Mouse (Mus musculus): ENCODE data around the gene Clec1b. TPM values are rescaled to one million over a fixed set of nuclear protein-coding genes. Genes with fewer than 3 reads are reported as not detected.

The Clec1b gene
- polyA plus RNA-seq, 1 experiment from 2014 or later = 6.6 TPM

DNA sequence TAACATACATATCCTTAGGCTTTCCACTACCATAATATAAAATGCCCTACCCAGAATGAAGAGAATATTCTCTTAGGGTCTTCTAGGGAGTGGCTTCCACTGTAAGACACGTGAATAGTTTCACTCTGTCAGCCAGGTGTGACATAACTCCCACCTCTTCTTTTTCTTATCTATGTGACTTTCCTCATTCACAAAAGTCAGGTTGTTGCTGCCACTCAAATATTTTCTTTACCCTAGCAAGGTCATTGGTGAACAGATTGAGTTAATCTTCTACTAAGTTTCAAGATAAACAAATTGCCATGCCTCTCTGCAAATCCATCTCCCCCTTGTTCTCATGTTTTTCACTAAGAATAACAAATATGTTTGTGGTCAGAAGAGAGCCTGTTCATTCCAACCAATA, 15.4 kb upstream of the Clec1b start:
- Histone ChIP-seq H3K4me3 (no peak overlapping the region), H3K9me3 (replicated peaks) (no peaks in the 10 kb centered on the region), H3K27me3 (replicated peaks) (no peaks in the 10 kb centered on the region), H3K36me3 (no peaks in the 10 kb centered on the region), H3K4me1 (replicated peaks) (0 out of 2 replicates have a peak, but pooled peaks cover 2% of the 10 kb centered on the region), H3K27ac (ENCODE audit: poor library complexity, severe bottlenecking) (no peak overlapping the region), H3K9ac (no peak overlapping the region), H3K4me2 (no peak overlapping the region)
- WGBS = 54% methylated on average over 1 of the region's 1 CpGs
- ATAC-seq (ENCODE audit: insufficient number of reproducible peaks, low FRiP score) = no peak

- no peak overlapping the region for H3K27ac ChIP-seq (ENCODE audit: poor library complexity, severe bottlenecking)
- 0 out of 2 replicates have a peak, but pooled peaks cover 2% of the 10 kb centered on the region for H3K4me1 ChIP-seq (replicated peaks)
- H3K9ac ChIP-seq = no peak overlapping the region
- no peaks in the 10 kb centered on the region for H3K9me3 ChIP-seq (replicated peaks)
- no peak overlapping the region for H3K4me3 ChIP-seq
- no peaks in the 10 kb centered on the region for H3K36me3 ChIP-seq
- no peak overlapping the region for H3K4me2 ChIP-seq
- WGBS = 74% methylated on average over 3 of the region's 3 CpGs
- no peak for ATAC-seq (ENCODE audit: insufficient number of reproducible peaks, low FRiP score)
- H3K27me3 ChIP-seq (replicated peaks) = no peaks in the 10 kb centered on the region
These were observed 13.6 kb upstream of the Clec1b start for GRCm38 (mm10) chr6:129383466-129383865.

- H3K9me3 ChIP-seq (replicated peaks) = no peaks in the 10 kb centered on the region
- ATAC-seq (ENCODE audit: insufficient number of reproducible peaks, low FRiP score) = no peak
- H3K4me3 ChIP-seq = no peak overlapping the region
- WGBS = 66% methylated on average over 4 of the region's 4 CpGs
- no peaks in the 10 kb centered on the region for H3K27me3 ChIP-seq (replicated peaks)
- H3K9ac ChIP-seq = no peak overlapping the region
- no peak overlapping the region for H3K4me2 ChIP-seq
- H3K36me3 ChIP-seq = no peaks in the 10 kb centered on the region
- H3K4me1 ChIP-seq (replicated peaks) = 0 out of 2 replicates have a peak, but pooled peaks cover 2% of the 10 kb centered on the region
- no peak overlapping the region for H3K27ac ChIP-seq (ENCODE audit: poor library complexity, severe bottlenecking)
These were observed 12.1 kb upstream of the Clec1b start for GRCm38 (mm10) chr6:129385000-129385399.

- H3K27me3 ChIP-seq (replicated peaks) = no peaks in the 10 kb centered on the region
- ATAC-seq (ENCODE audit: insufficient number of reproducible peaks, low FRiP score) = no peak
- H3K36me3 ChIP-seq = no peaks in the 10 kb centered on the region
- WGBS = 84% methylated on average over 2 of the region's 2 CpGs
- no peak within 1 kb of the TSS for H3K4me3 ChIP-seq
- H3K9me3 ChIP-seq (replicated peaks) = no peaks in the 10 kb centered on the region
- no peak within 1 kb of the TSS for H3K27ac ChIP-seq (ENCODE audit: poor library complexity, severe bottlenecking)
- H3K4me2 ChIP-seq = no peak within 1 kb of the TSS
- no peak within 1 kb of the TSS for H3K9ac ChIP-seq
- 0 out of 2 replicates have a peak, but pooled peaks cover 2% of the 10 kb centered on the region for H3K4me1 ChIP-seq (replicated peaks)
These were observed 11.3 kb upstream of the Clec1b start, which contains the start of gene Clec12b for GRCm38 (mm10) chr6:129385774-129386173. Gene Clec12b, minus strand, starts transcription at chr6:129385874.

DNA sequence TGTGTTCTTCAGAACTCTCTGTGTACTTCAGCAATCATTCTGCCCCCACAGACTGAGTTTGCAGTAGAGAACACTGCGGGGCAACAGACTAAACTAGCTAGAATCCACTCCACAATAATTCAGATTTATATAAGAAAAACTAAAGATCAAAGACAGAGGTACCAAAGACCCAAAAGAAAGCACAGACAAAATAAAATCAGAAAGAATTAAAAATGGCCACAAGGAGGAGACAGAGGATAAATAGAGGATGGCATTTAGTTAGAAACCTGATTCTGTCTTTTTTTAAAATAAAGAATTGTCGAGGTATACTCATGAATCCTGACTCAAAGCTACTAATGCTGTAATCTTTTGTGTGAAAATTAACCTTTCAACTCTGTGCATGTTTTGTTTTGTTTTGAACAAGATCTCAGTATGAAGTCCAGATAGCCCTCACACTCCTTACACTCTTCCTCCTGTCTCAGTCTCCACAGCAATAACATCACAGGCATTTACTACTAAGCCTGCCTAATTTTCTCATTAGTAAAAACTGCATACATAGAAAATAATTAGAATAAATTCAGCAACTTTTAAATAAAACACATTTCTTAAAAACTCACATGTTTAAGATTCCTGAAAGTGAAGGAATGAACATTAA, 3.9 kb upstream of the Clec1b start:
- Histone ChIP-seq H3K27ac (ENCODE audit: poor library complexity, severe bottlenecking) (no peak overlapping the region), H3K9me3 (replicated peaks) (no peaks in the 10 kb centered on the region), H3K4me3 (no peak overlapping the region), H3K27me3 (replicated peaks) (no peaks in the 10 kb centered on the region), H3K36me3 (no peaks in the 10 kb centered on the region), H3K4me2 (no peak overlapping the region), H3K9ac (no peak overlapping the region), H3K4me1 (replicated peaks) (no peaks in the 10 kb centered on the region)
- no peak for ATAC-seq (ENCODE audit: insufficient number of reproducible peaks, low FRiP score)
- 22% methylated on average over 2 of the region's 2 CpGs for WGBS

DNA sequence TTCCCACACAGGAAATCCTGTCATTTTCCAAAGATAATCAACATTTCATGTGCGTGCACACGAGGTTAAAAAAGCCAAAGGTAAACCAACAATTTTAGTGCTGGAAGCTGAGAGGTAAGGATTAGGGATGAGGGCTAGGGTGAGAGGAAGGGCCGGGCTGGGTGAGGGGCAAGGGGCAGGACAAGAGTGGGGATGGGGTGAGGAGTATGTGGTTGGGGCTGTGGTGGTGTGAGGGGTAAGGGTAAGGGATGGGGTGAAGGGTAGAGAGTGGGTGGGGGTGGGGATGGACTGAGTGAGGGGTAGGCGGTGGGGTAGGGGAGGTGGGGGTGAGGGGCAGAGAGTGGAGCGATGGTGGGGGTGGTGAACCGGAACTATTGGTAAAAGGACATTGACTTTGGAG, 3.4 kb upstream of the Clec1b start:
- H3K4me1 ChIP-seq (replicated peaks) = no peaks in the 10 kb centered on the region
- no peak overlapping the region for H3K4me2 ChIP-seq
- no peaks in the 10 kb centered on the region for H3K36me3 ChIP-seq
- ATAC-seq (ENCODE audit: insufficient number of reproducible peaks, low FRiP score) = no peak
- no peak overlapping the region for H3K4me3 ChIP-seq
- no peak overlapping the region for H3K9ac ChIP-seq
- WGBS = 72% methylated on average over 6 of the region's 6 CpGs
- H3K27ac ChIP-seq (ENCODE audit: poor library complexity, severe bottlenecking) = no peak overlapping the region
- H3K27me3 ChIP-seq (replicated peaks) = no peaks in the 10 kb centered on the region
- H3K9me3 ChIP-seq (replicated peaks) = no peaks in the 10 kb centered on the region

GRCm38 (mm10) chr6:129399945-129400344, 2.8 kb downstream of the Clec1b start:
- no peak overlapping the region for H3K4me3 ChIP-seq
- no peaks in the 10 kb centered on the region for H3K9me3 ChIP-seq (replicated peaks)
- no peaks in the 10 kb centered on the region for H3K36me3 ChIP-seq
- peaks cover 4% of the 10 kb centered on the region; the same call in 1 of the 2 replicates for H3K4me1 ChIP-seq (replicated peaks)
- no peak overlapping the region for H3K9ac ChIP-seq
- H3K27me3 ChIP-seq (replicated peaks) = no peaks in the 10 kb centered on the region
- H3K27ac ChIP-seq (ENCODE audit: poor library complexity, severe bottlenecking) = no peak overlapping the region
- no peak overlapping the region for H3K4me2 ChIP-seq
- ATAC-seq (ENCODE audit: insufficient number of reproducible peaks, low FRiP score) = peak; percentile 66; the same call in 1 of the 2 replicates
- 37% methylated on average over 6 of the region's 6 CpGs for WGBS

- Histone ChIP-seq H3K9ac (no peak overlapping the region), H3K27me3 (replicated peaks) (no peaks in the 10 kb centered on the region), H3K9me3 (replicated peaks) (no peaks in the 10 kb centered on the region), H3K4me2 (no peak overlapping the region), H3K4me1 (replicated peaks) (peaks cover 4% of the 10 kb centered on the region; the same call in 1 of the 2 replicates), H3K36me3 (no peaks in the 10 kb centered on the region), H3K27ac (ENCODE audit: poor library complexity, severe bottlenecking) (no peak overlapping the region), H3K4me3 (no peak overlapping the region)
- no peak for ATAC-seq (ENCODE audit: insufficient number of reproducible peaks, low FRiP score)
- 87% methylated on average over 2 of the region's 2 CpGs for WGBS
These were observed 5.3 kb downstream of the Clec1b start for GRCm38 (mm10) chr6:129402404-129402803.

DNA sequence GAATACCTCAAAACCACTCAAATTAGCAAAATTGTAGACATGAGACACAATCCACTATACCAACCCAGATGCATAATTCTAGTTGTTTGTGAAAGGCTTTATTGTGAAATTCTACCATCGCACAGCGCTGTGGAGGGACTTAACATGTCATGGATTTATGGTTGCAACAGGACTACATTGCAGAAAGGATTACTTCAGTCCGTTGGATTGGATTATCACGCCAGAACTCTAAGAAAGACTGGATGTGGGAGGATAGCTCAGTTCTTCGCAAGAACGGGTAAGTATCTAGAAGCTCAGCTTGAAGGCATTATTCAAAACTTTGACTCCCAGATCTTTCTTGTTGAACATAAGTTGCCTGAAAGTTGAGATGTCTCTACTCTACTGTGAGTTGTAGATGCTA, 6.3 kb downstream of the Clec1b start:
- Histone ChIP-seq H3K9me3 (replicated peaks) (no peaks in the 10 kb centered on the region), H3K9ac (no peak overlapping the region), H3K27me3 (replicated peaks) (no peaks in the 10 kb centered on the region), H3K27ac (ENCODE audit: poor library complexity, severe bottlenecking) (no peak overlapping the region), H3K36me3 (no peaks in the 10 kb centered on the region), H3K4me1 (replicated peaks) (peaks cover 4% of the 10 kb centered on the region; the same call in 1 of the 2 replicates), H3K4me3 (no peak overlapping the region), H3K4me2 (no peak overlapping the region)
- ATAC-seq (ENCODE audit: insufficient number of reproducible peaks, low FRiP score) = no peak
- 82% methylated on average over 6 of the region's 6 CpGs for WGBS

DNA sequence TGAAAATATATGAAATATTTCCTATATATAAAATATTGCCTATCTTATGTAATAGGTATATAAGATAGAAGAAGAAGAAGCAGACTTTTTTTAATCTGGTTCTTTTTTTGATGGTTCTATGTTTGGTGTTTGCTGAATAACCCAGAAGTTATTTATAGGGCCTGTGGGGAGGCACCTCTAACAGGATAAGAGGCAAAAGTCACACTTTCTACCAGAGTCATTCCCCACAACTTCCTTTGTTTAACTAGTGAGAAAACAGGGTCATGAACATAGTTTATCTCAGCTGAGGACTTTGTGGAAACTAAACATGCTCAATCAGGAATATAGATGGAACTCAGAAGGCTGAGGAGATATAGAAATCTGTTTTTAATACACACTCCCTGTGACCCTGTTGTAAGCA, 8.9 kb downstream of the Clec1b start:
- Histone ChIP-seq H3K4me1 (replicated peaks) (no peaks in the 10 kb centered on the region), H3K36me3 (no peaks in the 10 kb centered on the region), H3K4me2 (no peak overlapping the region), H3K9me3 (replicated peaks) (no peaks in the 10 kb centered on the region), H3K27ac (ENCODE audit: poor library complexity, severe bottlenecking) (no peak overlapping the region), H3K9ac (no peak overlapping the region), H3K4me3 (no peak overlapping the region), H3K27me3 (replicated peaks) (no peaks in the 10 kb centered on the region)
- no peak for ATAC-seq (ENCODE audit: insufficient number of reproducible peaks, low FRiP score)

GRCm38 (mm10) chr6:129407324-129407723, 10.2 kb downstream of the Clec1b start:
- H3K9me3 ChIP-seq (replicated peaks) = no peaks in the 10 kb centered on the region

GRCm38 (mm10) chr6:129408562-129408961, 11.5 kb downstream of the Clec1b start, which contains the start of gene Clec9a:
Gene Clec9a, plus strand, starts transcription at chr6:129408862.
- H3K4me1 ChIP-seq (replicated peaks) = no peaks in the 10 kb centered on the region
- no peak within 1 kb of the TSS for H3K4me2 ChIP-seq
- no peak for ATAC-seq (ENCODE audit: insufficient number of reproducible peaks, low FRiP score)
- 80% methylated on average over 2 of the region's 2 CpGs for WGBS
- no peaks in the 10 kb centered on the region for H3K9me3 ChIP-seq (replicated peaks)
- H3K27me3 ChIP-seq (replicated peaks) = no peaks in the 10 kb centered on the region
- no peaks in the 10 kb centered on the region for H3K36me3 ChIP-seq
- H3K4me3 ChIP-seq = no peak within 1 kb of the TSS
- H3K9ac ChIP-seq = no peak within 1 kb of the TSS
- H3K27ac ChIP-seq (ENCODE audit: poor library complexity, severe bottlenecking) = no peak within 1 kb of the TSS

More at GRCm38 (mm10) chr6:129407324-129407723, 10.2 kb downstream of the Clec1b start:
- H3K27ac ChIP-seq (ENCODE audit: poor library complexity, severe bottlenecking) = peak overlapping the region; percentile 44; the same call in 1 of the 2 replicates
- H3K27me3 ChIP-seq (replicated peaks) = no peaks in the 10 kb centered on the region
- H3K4me2 ChIP-seq = no peak overlapping the region
- no peaks in the 10 kb centered on the region for H3K4me1 ChIP-seq (replicated peaks)
- 31% methylated on average over 2 of the region's 2 CpGs for WGBS
- H3K9ac ChIP-seq = no peak overlapping the region
- H3K4me3 ChIP-seq = no peak overlapping the region
- ATAC-seq (ENCODE audit: insufficient number of reproducible peaks, low FRiP score) = no peak
- H3K36me3 ChIP-seq = no peaks in the 10 kb centered on the region
